29 mouse cellular contexts compared by ENCODE assay signal in the genomic region with DNA sequence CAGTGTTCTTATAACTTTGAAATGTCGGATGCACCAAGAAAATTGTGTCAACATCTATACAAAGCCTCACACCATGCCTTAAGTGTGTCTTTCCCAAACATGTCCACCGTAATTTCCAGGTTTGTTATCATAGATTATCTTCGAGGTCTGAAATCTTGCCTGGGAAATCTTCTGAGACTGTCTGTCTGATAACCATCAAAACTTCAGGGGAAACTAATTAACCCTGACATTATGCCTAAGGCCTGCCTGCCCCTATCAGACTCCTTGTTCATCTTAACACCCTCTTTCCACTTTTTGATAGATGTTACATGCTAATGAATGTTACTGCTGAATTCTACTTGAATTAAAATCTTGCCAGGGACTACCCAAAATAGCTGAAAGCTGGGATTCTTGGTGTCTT. TPM values are rescaled to one million over a fixed set of nuclear protein-coding genes. Genes with fewer than 3 reads are reported as not detected.
"Had no signal": no experiment of that assay in that cellular context is flagged by ENCODE, and none has a peak within 500 bp of the region (broad histone marks: within the 10 kb centered on the region; RNA-seq: fewer than 3 reads in every experiment).

No protein-coding gene starts in this region.

- DNase-seq: left cerebral cortex, postnatal 4 days; liver; liver, embryonic 13.5 days; liver, postnatal 0 days; lung, adult 18-20 months; lung, embryonic 14.5 days; lung, postnatal 10 days; lung, postnatal 14 days; lung, postnatal 36 days; lung, postnatal 4 days; midbrain, embryonic 14.5 days had no signal

- H3K4me3 ChIP-seq: left cerebral cortex, adult 2 months; limb, embryonic 10.5 days; limb, embryonic 12.5 days; limb, embryonic 13.5 days; limb, embryonic 15.5 days; liver, embryonic 12.5 days; liver, embryonic 13.5 days; liver, embryonic 15.5 days; lung, embryonic 15.5 days; megakaryocyte, embryonic 14.5 days; midbrain, embryonic 10.5 days; midbrain, embryonic 12.5 days; midbrain, embryonic 13.5 days; midbrain, embryonic 15.5 days; myocyte had no signal

- H3K4me1 ChIP-seq: limb, embryonic 10.5 days; limb, embryonic 12.5 days; limb, embryonic 13.5 days; limb, embryonic 15.5 days; liver, embryonic 12.5 days; liver, embryonic 13.5 days; liver, embryonic 15.5 days; lung, embryonic 15.5 days; megakaryocyte, embryonic 14.5 days; midbrain, embryonic 10.5 days; midbrain, embryonic 12.5 days; midbrain, embryonic 13.5 days; midbrain, embryonic 15.5 days had no signal

RNA-seq across cellular contexts. Expression of a gene that starts 24.1 kb away (rescaled TPM):
- polyA plus RNA-seq: liver, adult 2 months; liver, embryonic 12.5 days; liver, embryonic 13.5 days; liver, embryonic 14.5 days; liver, embryonic 15.5 days; liver, embryonic 16.5 days; liver, postnatal 0 days; macrophage had no signal
